Mouse (Mus musculus): ENCODE results near the gene Pcca. TPM values are rescaled to one million over a fixed set of nuclear protein-coding genes. Genes with fewer than 3 reads are reported as not detected.
"Not testable (repeated sequence)": the region's sequence is repeated elsewhere in the genome, so short reads cannot be mapped to it uniquely, and the experiment has no call there.

Gene Pcca
- polyA plus RNA-seq, 1 experiment from 2014 or later = 15.8 TPM

- H3K27ac ChIP-seq (replicated peaks) = no peak overlapping the region
- H3K27me3 ChIP-seq = no peaks in the 10 kb centered on the region
- no peak for ATAC-seq (ENCODE audit: insufficient read depth)
- 59% methylated on average over 7 of the region's 7 CpGs for WGBS (ENCODE audit: insufficient replicate concordance)
- no peak overlapping the region for H3K9ac ChIP-seq
- H3K4me1 ChIP-seq (replicated peaks) = no peaks in the 10 kb centered on the region
- no peaks in the 10 kb centered on the region for H3K9me3 ChIP-seq (replicated peaks)
- no peaks in the 10 kb centered on the region; the same call in 1 of the 2 replicates for H3K36me3 ChIP-seq (replicated peaks)
- H3K4me2 ChIP-seq = no peak overlapping the region
- no peak overlapping the region for H3K4me3 ChIP-seq (replicated peaks)
Measured at GRCm38 (mm10) chr14:122574064-122574751, 40.1 kb downstream of the Pcca start.

DNA sequence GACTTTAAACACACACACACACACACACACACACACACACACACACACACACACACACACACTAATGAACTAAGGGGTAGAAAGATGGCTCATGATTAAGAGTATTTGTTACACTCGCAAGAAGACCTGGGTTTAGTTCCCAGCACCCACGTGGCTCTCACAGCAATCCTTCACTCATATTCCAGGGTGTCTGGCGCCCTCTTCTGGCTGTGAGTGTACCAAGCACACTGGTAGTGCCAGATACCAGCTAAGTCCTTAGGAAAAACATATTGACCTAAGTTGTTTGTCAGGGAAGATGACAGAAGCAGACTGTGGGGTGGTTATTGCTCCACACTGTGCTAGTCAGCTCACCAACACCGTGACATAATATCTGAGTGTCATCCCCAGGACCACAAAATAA, 43.7 kb downstream of the Pcca start:
- Histone ChIP-seq H3K9ac (no peak overlapping the region), H3K4me1 (replicated peaks) (no peaks in the 10 kb centered on the region), H3K36me3 (replicated peaks) (no peaks in the 10 kb centered on the region; the same call in 1 of the 2 replicates), H3K27me3 (no peaks in the 10 kb centered on the region), H3K27ac (replicated peaks) (no peak overlapping the region), H3K4me3 (replicated peaks) (no peak overlapping the region), H3K4me2 (no peak overlapping the region), H3K9me3 (replicated peaks) (no peaks in the 10 kb centered on the region)
- 68% methylated on average over 4 of the region's 4 CpGs for WGBS (ENCODE audit: insufficient replicate concordance)
- no peak for ATAC-seq (ENCODE audit: insufficient read depth)

DNA sequence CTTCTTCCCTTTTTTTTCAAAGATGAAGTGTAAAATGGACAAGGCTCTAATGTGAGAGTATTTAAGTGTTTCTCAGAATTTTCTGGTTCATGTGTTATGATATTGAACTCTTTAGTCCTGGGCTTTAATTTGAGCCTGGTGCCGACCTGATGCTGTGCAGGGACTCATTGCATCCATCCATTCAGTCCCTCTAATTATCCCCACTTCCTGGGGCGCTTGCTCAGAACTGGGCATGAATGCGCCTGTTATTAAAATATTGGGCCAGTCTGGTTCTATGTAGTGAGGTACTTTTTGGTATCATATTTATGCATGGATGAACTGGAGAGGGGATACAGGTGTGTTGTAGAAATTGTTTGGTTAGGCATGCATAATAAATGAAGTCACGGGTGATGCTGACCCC, 47.9 kb downstream of the Pcca start:
- Histone ChIP-seq H3K4me3 (replicated peaks) (no peak overlapping the region), H3K9ac (no peak overlapping the region), H3K27ac (replicated peaks) (no peak overlapping the region), H3K27me3 (no peaks in the 10 kb centered on the region), H3K4me2 (no peak overlapping the region), H3K36me3 (replicated peaks) (no peaks in the 10 kb centered on the region; the same call in 1 of the 2 replicates), H3K4me1 (replicated peaks) (no peaks in the 10 kb centered on the region), H3K9me3 (replicated peaks) (no peaks in the 10 kb centered on the region)
- no peak for ATAC-seq (ENCODE audit: insufficient read depth)
- WGBS (ENCODE audit: insufficient replicate concordance) = 76% methylated on average over 4 of the region's 4 CpGs

GRCm38 (mm10) chr14:122582491-122583077, 48.5 kb downstream of the Pcca start:
- Histone ChIP-seq H3K4me3 (replicated peaks) (no peak overlapping the region), H3K27ac (replicated peaks) (no peak overlapping the region), H3K27me3 (no peaks in the 10 kb centered on the region), H3K36me3 (replicated peaks) (no peaks in the 10 kb centered on the region; the same call in 1 of the 2 replicates), H3K9me3 (replicated peaks) (no peaks in the 10 kb centered on the region), H3K4me2 (no peak overlapping the region), H3K4me1 (replicated peaks) (no peaks in the 10 kb centered on the region), H3K9ac (no peak overlapping the region)
- ATAC-seq (ENCODE audit: insufficient read depth) = no peak
- 66% methylated on average over 7 of the region's 7 CpGs for WGBS (ENCODE audit: insufficient replicate concordance)

DNA sequence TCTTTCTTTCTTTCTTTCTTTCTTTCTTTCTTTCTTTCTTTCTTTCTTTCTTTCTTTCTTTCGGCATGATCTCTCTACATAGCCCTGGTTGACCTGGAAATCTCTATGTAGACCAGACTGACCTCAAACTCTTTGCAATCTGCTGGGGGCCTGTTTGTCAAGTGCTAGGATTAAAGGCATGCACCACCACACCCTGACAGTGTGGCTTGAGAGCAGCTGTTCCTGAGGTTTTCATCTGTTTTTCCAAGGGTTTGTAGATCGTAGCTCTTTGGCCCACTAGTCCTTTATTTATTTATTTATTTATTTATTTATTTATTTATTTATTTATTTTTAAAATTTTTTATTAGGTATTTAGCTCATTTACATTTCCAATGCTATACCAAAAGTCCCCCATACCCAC, 50.0 kb downstream of the Pcca start:
- H3K9ac ChIP-seq; H3K4me1 ChIP-seq (replicated peaks); H3K36me3 ChIP-seq (replicated peaks); H3K27ac ChIP-seq (replicated peaks); H3K4me2 ChIP-seq; H3K9me3 ChIP-seq (replicated peaks); ATAC-seq (ENCODE audit: insufficient read depth); H3K27me3 ChIP-seq; H3K4me3 ChIP-seq (replicated peaks): not testable (repeated sequence)
- 75% methylated on average over 2 of the region's 2 CpGs for WGBS (ENCODE audit: insufficient replicate concordance)

GRCm38 (mm10) chr14:122586942-122587341, 52.8 kb downstream of the Pcca start:
- Histone ChIP-seq H3K27me3 (no peaks in the 10 kb centered on the region), H3K4me3 (replicated peaks) (no peak overlapping the region), H3K27ac (replicated peaks) (no peak overlapping the region), H3K4me2 (no peak overlapping the region), H3K4me1 (replicated peaks) (no peaks in the 10 kb centered on the region), H3K9me3 (replicated peaks) (no peaks in the 10 kb centered on the region), H3K9ac (no peak overlapping the region), H3K36me3 (replicated peaks) (no peaks in the 10 kb centered on the region)
- no peak for ATAC-seq (ENCODE audit: insufficient read depth)
- 55% methylated on average over 4 of the region's 4 CpGs for WGBS (ENCODE audit: insufficient replicate concordance)

GRCm38 (mm10) chr14:122597534-122597933, 63.4 kb downstream of the Pcca start:
- no peaks in the 10 kb centered on the region for H3K9me3 ChIP-seq (replicated peaks)
- WGBS (ENCODE audit: insufficient replicate concordance) = 45% methylated on average over 5 of the region's 5 CpGs
- H3K9ac ChIP-seq = no peak overlapping the region
- no peak overlapping the region for H3K4me3 ChIP-seq (replicated peaks)
- no peak for ATAC-seq (ENCODE audit: insufficient read depth)
- H3K4me1 ChIP-seq (replicated peaks) = no peaks in the 10 kb centered on the region
- H3K4me2 ChIP-seq = no peak overlapping the region
- H3K27me3 ChIP-seq = no peaks in the 10 kb centered on the region
- H3K27ac ChIP-seq (replicated peaks) = no peak overlapping the region
- H3K36me3 ChIP-seq (replicated peaks) = no peaks in the 10 kb centered on the region

DNA sequence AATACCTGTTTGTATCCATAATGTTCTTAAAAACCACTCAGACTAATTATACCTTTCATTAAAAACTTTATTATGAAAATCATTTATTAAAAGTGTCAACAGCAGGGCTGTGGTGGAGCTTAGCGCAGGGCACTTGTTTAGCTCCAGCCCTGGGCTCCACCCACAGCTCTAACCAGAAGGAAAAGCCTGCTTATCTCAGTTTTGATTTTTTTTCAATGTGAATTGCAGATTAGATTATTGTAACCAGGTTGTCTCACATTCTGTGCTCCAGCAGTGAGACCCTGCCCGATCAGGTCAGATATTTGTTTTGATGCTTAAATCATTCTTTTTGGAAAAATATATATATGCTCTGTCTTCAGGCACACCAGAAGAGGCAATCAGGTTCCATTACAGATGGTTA, 64.7 kb downstream of the Pcca start:
- Histone ChIP-seq H3K27ac (replicated peaks) (no peak overlapping the region), H3K27me3 (no peaks in the 10 kb centered on the region), H3K4me2 (no peak overlapping the region), H3K9ac (no peak overlapping the region), H3K9me3 (replicated peaks) (no peaks in the 10 kb centered on the region), H3K4me1 (replicated peaks) (no peaks in the 10 kb centered on the region), H3K4me3 (replicated peaks) (no peak overlapping the region), H3K36me3 (replicated peaks) (no peaks in the 10 kb centered on the region)
- no peak for ATAC-seq (ENCODE audit: insufficient read depth)
- 33% methylated on average over 2 of the region's 2 CpGs for WGBS (ENCODE audit: insufficient replicate concordance)

- Histone ChIP-seq H3K9ac (no peak overlapping the region), H3K9me3 (replicated peaks) (no peaks in the 10 kb centered on the region), H3K4me3 (replicated peaks) (no peak overlapping the region), H3K27ac (replicated peaks) (no peak overlapping the region), H3K27me3 (no peaks in the 10 kb centered on the region), H3K4me2 (no peak overlapping the region), H3K4me1 (replicated peaks) (no peaks in the 10 kb centered on the region), H3K36me3 (replicated peaks) (no peaks in the 10 kb centered on the region)
- no peak for ATAC-seq (ENCODE audit: insufficient read depth)
- 72% methylated on average over 9 of the region's 9 CpGs for WGBS (ENCODE audit: insufficient replicate concordance)
Measured at GRCm38 (mm10) chr14:122599839-122600238, 65.7 kb downstream of the Pcca start.

DNA sequence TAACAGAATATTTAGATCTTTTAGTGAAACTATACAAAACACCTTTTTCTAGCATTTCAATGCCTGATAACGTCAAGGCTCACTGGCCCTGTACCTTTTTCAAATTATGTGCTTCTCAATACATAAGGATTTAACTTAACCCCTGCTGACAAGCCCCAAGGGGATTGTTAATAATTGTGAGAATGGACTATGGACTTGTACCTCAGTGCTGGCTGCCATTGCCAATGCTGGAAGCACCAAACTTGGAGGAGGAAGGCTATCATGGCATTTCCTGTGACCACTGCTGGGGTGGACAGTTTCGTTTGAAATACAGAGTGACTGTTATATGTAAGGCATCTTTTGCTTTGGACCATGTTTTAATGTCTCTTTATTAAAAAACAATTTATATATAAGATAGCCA, 68.6 kb downstream of the Pcca start:
- no peaks in the 10 kb centered on the region for H3K27me3 ChIP-seq
- 65% methylated on average over 2 of the region's 2 CpGs for WGBS (ENCODE audit: insufficient replicate concordance)

GRCm38 (mm10) chr14:122606499-122606898, 72.4 kb downstream of the Pcca start:
- no peak for ATAC-seq (ENCODE audit: insufficient read depth)
- Histone ChIP-seq H3K4me3 (replicated peaks) (no peak overlapping the region), H3K9ac (no peak overlapping the region), H3K27me3 (no peaks in the 10 kb centered on the region), H3K27ac (replicated peaks) (no peak overlapping the region), H3K4me1 (replicated peaks) (0 out of 2 replicates have a peak, but pooled peaks cover 4% of the 10 kb centered on the region), H3K4me2 (no peak overlapping the region), H3K9me3 (replicated peaks) (no peaks in the 10 kb centered on the region), H3K36me3 (replicated peaks) (no peaks in the 10 kb centered on the region)
- 74% methylated on average over 1 of the region's 1 CpGs for WGBS (ENCODE audit: insufficient replicate concordance)

More for the DNA sequence above, 68.6 kb downstream of the Pcca start:
- Histone ChIP-seq H3K9ac (no peak overlapping the region), H3K4me2 (no peak overlapping the region), H3K36me3 (replicated peaks) (no peaks in the 10 kb centered on the region), H3K4me1 (replicated peaks) (no peaks in the 10 kb centered on the region), H3K27ac (replicated peaks) (no peak overlapping the region), H3K9me3 (replicated peaks) (no peaks in the 10 kb centered on the region), H3K4me3 (replicated peaks) (no peak overlapping the region)
- no peak for ATAC-seq (ENCODE audit: insufficient read depth)

DNA sequence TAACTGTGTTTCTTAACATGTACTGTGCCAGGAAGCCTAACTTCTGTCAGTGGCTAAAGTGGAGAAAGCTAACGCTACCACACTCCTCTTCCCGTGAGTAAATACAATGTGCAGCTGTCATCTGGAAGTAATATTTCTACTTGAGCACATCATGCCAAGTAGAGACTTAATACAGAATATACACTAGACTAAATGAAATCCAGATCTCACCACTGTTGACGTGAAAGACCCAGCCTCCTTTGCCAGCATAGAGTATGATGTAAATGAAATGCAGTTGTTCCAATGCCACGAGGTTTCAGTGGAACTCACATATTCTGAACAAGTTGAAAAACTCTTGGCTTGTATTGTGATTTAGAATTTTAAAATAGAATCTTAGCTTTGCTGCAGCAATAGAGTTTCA, 73.3 kb downstream of the Pcca start:
- no peak overlapping the region for H3K27ac ChIP-seq (replicated peaks)
- no peak overlapping the region for H3K4me3 ChIP-seq (replicated peaks)
- WGBS (ENCODE audit: insufficient replicate concordance) = 73% methylated on average over 4 of the region's 4 CpGs
- H3K36me3 ChIP-seq (replicated peaks) = no peaks in the 10 kb centered on the region
- H3K9ac ChIP-seq = no peak overlapping the region
- ATAC-seq (ENCODE audit: insufficient read depth) = no peak
- H3K4me2 ChIP-seq = no peak overlapping the region
- no peaks in the 10 kb centered on the region for H3K27me3 ChIP-seq
- H3K9me3 ChIP-seq (replicated peaks) = no peaks in the 10 kb centered on the region
- 0 out of 2 replicates have a peak, but pooled peaks cover 4% of the 10 kb centered on the region for H3K4me1 ChIP-seq (replicated peaks)

Measured in liver, embryonic 15.5 days (tissue).